Mouse (Mus musculus) forebrain, embryonic 14.5 days (tissue): Measurements from ENCODE around the gene Arhgef12. TPM values are rescaled to one million over a fixed set of nuclear protein-coding genes. Genes with fewer than 3 reads are reported as not detected.

ENCODE experiments used
- ATAC-seq: fragments of 200-750 bp; cut with Nextera tagmentation; 2 replicates; pipeline ENCODE4 v1.8.0; 2017; ENCODE audit warnings: mild to moderate bottlenecking, moderate library complexity
- DNase-seq: peaks from one replicate; pipeline ENCODE4 v3.0.0-alpha.2; 2015; ENCODE audit warnings: low spot score
- H3K27ac ChIP-seq: fragments of 300-500 bp; sonication (generic); 2 replicates; pipeline ENCODE4 v1.5.1; 2014; ENCODE audit warnings: low read depth, mild to moderate bottlenecking, control low read depth, low read length, moderate library complexity
- H3K27me3 ChIP-seq: fragments of 300-500 bp; sonication (generic); replicated peaks from 2 replicates; pipeline ENCODE4 v1.6.1; 2014; ENCODE audit warnings: low read length, control low read depth, mixed read lengths; ENCODE audit not compliant: control insufficient read depth, insufficient read depth
- H3K36me3 ChIP-seq: fragments of 300-500 bp; sonication (generic); 2 replicates; pipeline ENCODE4 v1.6.1; 2014; ENCODE audit warnings: low read length, control low read depth; ENCODE audit not compliant: control insufficient read depth, insufficient read depth
- H3K4me1 ChIP-seq: fragments of 300-500 bp; sonication (generic); 2 replicates; pipeline ENCODE4 v1.6.1; 2014; ENCODE audit warnings: antibody characterized with exemption, low read length, control low read depth; ENCODE audit not compliant: control insufficient read depth, insufficient read depth
- H3K4me2 ChIP-seq: fragments of 300-500 bp; sonication (generic); 2 replicates; pipeline ENCODE4 v1.6.1; 2014; ENCODE audit warnings: mild to moderate bottlenecking, control low read depth, low read length
- H3K4me3 ChIP-seq: fragments of 300-500 bp; sonication (generic); 2 replicates; pipeline ENCODE4 v1.5.1; 2014; ENCODE audit warnings: low read depth, low read length, control low read depth
- H3K9ac ChIP-seq: fragments of 300-500 bp; sonication (generic); 2 replicates; pipeline ENCODE4 v1.6.1; 2014; ENCODE audit warnings: mild to moderate bottlenecking, low read length, control low read depth, moderate library complexity
- H3K9me3 ChIP-seq: fragments of 300-500 bp; sonication (generic); replicated peaks from 2 replicates; pipeline ENCODE4 v1.6.1; 2016; ENCODE audit warnings: low read length, control low read depth, mixed read lengths; ENCODE audit not compliant: control insufficient read depth
- WGBS: fragments of 180-500 bp; shearing (Covaris S2); extraction: QIAGEN DNeasy Blood & Tissue Kit; methylation state at CpG from one replicate; pipeline ENCODE4 v1.1.7; 2014; 5-methylcytosine and 5-hydroxymethylcytosine counted together
- polyA plus RNA-seq: library from polyadenylated mRNA; unstranded; fragments of >200 nt; fragmentation: Nextera tagmentation; extraction: Ambion mirVana; gene quantifications from 2 replicates; pipeline ENCODE4 v1.2.1, GENCODE M21; 2014

The Arhgef12 gene
- polyA plus RNA-seq, 1 experiment from 2014 or later: 14.2 TPM

GRCm38 (mm10) chr9:43038466-43038865 is 68.6 kb downstream of the Arhgef12 start:
- no peak for DNase-seq
- peaks cover 5% of the 10 kb centered on the region; the same call in 1 of the 2 replicates for H3K36me3 ChIP-seq
- H3K4me2 ChIP-seq: no peak overlapping the region
- 90% methylated on average over 8 of the region's 8 CpGs for WGBS
- H3K9ac ChIP-seq: no peak overlapping the region
- no peaks in the 10 kb centered on the region for H3K4me1 ChIP-seq
- no peaks in the 10 kb centered on the region for H3K9me3 ChIP-seq
- H3K27me3 ChIP-seq: no peaks in the 10 kb centered on the region
- ATAC-seq: no peak
- H3K4me3 ChIP-seq: no peak overlapping the region
- no peak overlapping the region for H3K27ac ChIP-seq

- Histone ChIP-seq H3K4me3 (no peak overlapping the region), H3K9ac (no peak overlapping the region), H3K4me1 (no peaks in the 10 kb centered on the region), H3K4me2 (no peak overlapping the region), H3K27me3 (no peaks in the 10 kb centered on the region), H3K36me3 (peaks cover 2% of the 10 kb centered on the region; the same call in 1 of the 2 replicates), H3K9me3 (no peaks in the 10 kb centered on the region), H3K27ac (no peak overlapping the region)
- 38% methylated on average over 4 of the region's 4 CpGs for WGBS
- ATAC-seq (no peak), DNase-seq (no peak)
Measured at GRCm38 (mm10) chr9:43035208-43035607, 71.8 kb downstream of the Arhgef12 start.

DNA sequence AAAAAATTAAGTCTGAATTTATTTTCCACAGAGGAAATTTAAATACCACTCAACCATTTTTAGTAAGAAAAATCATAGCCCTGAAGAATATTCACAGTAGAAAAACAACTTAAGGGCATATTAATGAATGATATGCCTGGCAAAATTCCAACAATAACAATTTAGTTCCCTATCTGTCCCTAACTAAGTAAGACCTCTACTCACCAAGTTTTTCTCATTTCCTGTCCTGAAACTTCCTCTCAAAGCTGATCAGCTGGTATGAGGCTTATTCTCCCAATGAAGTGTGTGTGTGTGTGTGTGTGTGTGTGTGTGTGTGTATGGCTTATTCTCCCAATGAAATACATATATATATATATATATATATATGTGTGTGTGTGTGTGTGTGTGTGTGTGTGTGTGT is 72.8 kb downstream of the Arhgef12 start:
- no peak overlapping the region for H3K9ac ChIP-seq
- DNase-seq (no peak), ATAC-seq (no peak)
- H3K27ac ChIP-seq: no peak overlapping the region
- no peaks in the 10 kb centered on the region for H3K9me3 ChIP-seq
- no peaks in the 10 kb centered on the region for H3K4me1 ChIP-seq
- H3K4me2 ChIP-seq: no peak overlapping the region
- H3K36me3 ChIP-seq: no peaks in the 10 kb centered on the region
- H3K27me3 ChIP-seq: no peaks in the 10 kb centered on the region
- H3K4me3 ChIP-seq: no peak overlapping the region

DNA sequence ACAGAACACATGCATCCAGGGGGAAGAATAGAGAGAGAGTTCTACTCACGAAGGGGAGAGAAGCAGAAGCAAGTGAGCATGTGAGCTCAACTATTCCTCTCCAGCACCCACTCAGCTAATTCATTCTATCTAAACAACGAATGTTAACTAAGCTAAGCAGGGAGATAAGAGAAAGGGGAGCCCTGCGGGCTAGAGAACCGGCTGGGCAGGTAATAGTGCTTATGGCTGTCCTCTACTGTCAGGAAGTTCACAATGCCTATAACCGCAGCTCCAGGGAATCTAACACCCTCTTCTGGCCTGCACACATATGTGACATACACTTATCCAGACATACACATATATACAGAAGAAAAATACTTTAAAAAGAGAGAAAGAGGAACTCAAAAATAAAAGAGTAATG is 79.3 kb downstream of the Arhgef12 start:
- H3K4me1 ChIP-seq: no peaks in the 10 kb centered on the region
- DNase-seq: no peak
- no peak for ATAC-seq
- H3K27ac ChIP-seq: no peak overlapping the region
- peaks cover 14% of the 10 kb centered on the region for H3K36me3 ChIP-seq
- H3K4me2 ChIP-seq: no peak overlapping the region
- H3K9me3 ChIP-seq: no peaks in the 10 kb centered on the region
- no peak overlapping the region for H3K4me3 ChIP-seq
- WGBS: 84% methylated on average over 5 of the region's 5 CpGs
- no peaks in the 10 kb centered on the region for H3K27me3 ChIP-seq
- H3K9ac ChIP-seq: no peak overlapping the region

DNA sequence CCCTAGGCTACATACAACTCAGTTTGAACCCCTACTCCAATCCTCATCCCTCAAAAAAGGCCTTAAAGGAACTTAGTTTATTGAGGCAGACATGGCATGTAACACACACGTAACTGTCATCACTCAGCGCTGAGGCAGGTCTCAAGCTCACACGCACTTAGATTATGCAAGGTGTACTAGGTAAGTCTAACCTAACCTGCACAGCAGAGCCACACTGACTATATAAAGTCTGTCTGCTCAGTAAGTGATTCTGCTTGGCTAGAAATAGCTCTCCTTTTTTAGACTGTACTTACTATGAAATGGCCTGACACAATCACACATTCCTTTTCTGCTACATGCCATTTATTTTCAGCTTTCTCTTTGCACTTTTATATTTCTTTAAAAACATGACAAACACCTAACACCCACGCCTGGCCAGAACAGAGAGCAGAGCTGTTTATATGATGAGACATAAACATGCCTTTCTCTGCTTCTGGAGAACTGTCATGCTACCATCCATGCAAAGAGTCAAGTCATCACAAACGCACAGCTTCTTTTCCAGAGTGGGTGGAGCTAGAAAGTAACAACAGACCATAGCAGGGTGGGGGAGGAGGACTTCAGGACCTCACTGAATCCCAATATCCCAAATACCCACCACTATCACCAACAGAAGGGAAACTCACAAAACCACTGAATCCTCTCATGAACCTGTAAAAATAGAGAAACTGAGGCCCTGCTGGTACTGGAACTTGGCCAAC is 85.4 kb downstream of the Arhgef12 start:
- DNase-seq (no peak), ATAC-seq (no peak)
- Histone ChIP-seq H3K27ac (no peak overlapping the region), H3K27me3 (no peaks in the 10 kb centered on the region), H3K4me1 (no peaks in the 10 kb centered on the region), H3K9ac (no peak overlapping the region), H3K4me3 (no peak overlapping the region), H3K36me3 (peaks cover 25% of the 10 kb centered on the region), H3K9me3 (no peaks in the 10 kb centered on the region), H3K4me2 (no peak overlapping the region)
- 83% methylated on average over 5 of the region's 5 CpGs for WGBS

- Histone ChIP-seq H3K27ac (no peak overlapping the region), H3K4me2 (no peak overlapping the region), H3K4me1 (no peaks in the 10 kb centered on the region), H3K27me3 (no peaks in the 10 kb centered on the region), H3K36me3 (peaks cover 28% of the 10 kb centered on the region), H3K9me3 (no peaks in the 10 kb centered on the region), H3K9ac (no peak overlapping the region), H3K4me3 (no peak overlapping the region)
- ATAC-seq (no peak), DNase-seq (no peak)
- 98% methylated on average over 9 of the region's 9 CpGs for WGBS
Measured at GRCm38 (mm10) chr9:43019656-43020055, 87.4 kb downstream of the Arhgef12 start.

DNA sequence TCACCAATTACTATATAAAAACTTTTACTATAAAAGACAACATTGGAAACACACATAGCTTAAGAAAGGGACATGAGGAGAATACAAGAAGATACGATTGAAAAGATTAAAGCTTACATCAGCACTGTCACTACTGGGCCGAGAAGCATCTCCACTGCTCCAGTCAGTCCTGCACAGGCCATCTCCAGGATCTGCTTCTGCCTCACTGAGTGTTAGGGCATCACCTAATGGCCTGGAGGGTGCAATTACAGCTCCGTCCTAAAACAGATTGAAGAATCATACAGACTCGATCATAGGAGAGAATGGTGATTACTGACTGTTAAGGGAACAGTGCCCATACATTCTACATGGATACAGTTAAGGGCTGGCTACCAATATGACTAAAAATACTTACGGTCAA is 91.3 kb downstream of the Arhgef12 start:
- ATAC-seq (no peak), DNase-seq (no peak)
- no peak overlapping the region for H3K4me2 ChIP-seq
- H3K4me1 ChIP-seq: no peaks in the 10 kb centered on the region
- 90% methylated on average over 5 of the region's 5 CpGs for whole genome bisulfite sequencing
- H3K36me3 ChIP-seq: peaks cover 36% of the 10 kb centered on the region
- no peak overlapping the region for H3K4me3 ChIP-seq
- no peak overlapping the region for H3K9ac ChIP-seq
- no peaks in the 10 kb centered on the region for H3K9me3 ChIP-seq
- no peaks in the 10 kb centered on the region for H3K27me3 ChIP-seq
- no peak overlapping the region for H3K27ac ChIP-seq

DNA sequence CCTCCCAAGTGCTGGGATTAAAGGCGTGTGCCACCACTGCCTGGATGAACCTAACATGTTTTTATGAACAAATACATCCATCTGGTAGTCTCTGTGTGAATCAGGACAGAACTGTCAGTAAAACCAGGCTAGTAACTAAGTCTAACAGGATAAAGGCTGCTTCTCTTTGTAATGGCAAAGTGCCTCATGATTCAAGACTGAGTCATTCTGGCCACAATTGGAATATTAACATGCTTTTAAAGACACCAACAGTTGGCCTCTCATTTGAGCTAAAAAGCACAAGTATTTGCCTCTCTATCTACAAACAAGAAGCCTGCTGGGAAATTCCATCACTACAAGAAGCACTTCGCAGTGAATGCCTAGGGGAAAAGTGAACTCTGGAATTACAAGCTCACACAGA is 91.7 kb downstream of the Arhgef12 start:
- WGBS: 90% methylated on average over 2 of the region's 2 CpGs
- Histone ChIP-seq H3K4me2 (no peak overlapping the region), H3K9ac (no peak overlapping the region), H3K9me3 (no peaks in the 10 kb centered on the region), H3K4me1 (no peaks in the 10 kb centered on the region), H3K27me3 (no peaks in the 10 kb centered on the region), H3K27ac (no peak overlapping the region), H3K36me3 (peaks cover 36% of the 10 kb centered on the region), H3K4me3 (no peak overlapping the region)
- ATAC-seq (no peak), DNase-seq (no peak)

GRCm38 (mm10) chr9:43014886-43015285 is 92.2 kb downstream of the Arhgef12 start:
- Histone ChIP-seq H3K36me3 (peaks cover 40% of the 10 kb centered on the region), H3K4me2 (no peak overlapping the region), H3K4me3 (no peak overlapping the region), H3K9me3 (no peaks in the 10 kb centered on the region), H3K4me1 (no peaks in the 10 kb centered on the region), H3K27me3 (no peaks in the 10 kb centered on the region), H3K27ac (no peak overlapping the region), H3K9ac (no peak overlapping the region)
- no peak for ATAC-seq
- 89% methylated on average over 1 of the region's 1 CpGs for WGBS
- no peak for DNase-seq
